Mouse (Mus musculus) layer of hippocampus, postnatal 10 days (tissue): ENCODE measurements around the gene Hgd. TPM values are rescaled to one million over a fixed set of nuclear protein-coding genes. Genes with fewer than 3 reads are reported as not detected.
A peak's percentile ranks its signal among the peaks of the same experiment; 100 is the strongest.

Experiments used
- DNase-seq, 2 experiments: peaks; one replicate each; pipeline ENCODE4 v3.0.0; 2021; ENCODE audit warnings: low spot score in 2 of 2
- total RNA-seq, 2 experiments: library from RNA; stranded (reverse); gene quantifications; 2 replicates each; pipeline ENCODE4 v1.2.3; 2021

Gene Hgd
- total RNA-seq, 2 experiments from 2014 or later: 0.31 TPM; not detected in 1

GRCm38 (mm10) chr16:37665394-37665935 lies 85.5 kb downstream of the Hgd start:
- no peak for DNase-seq

- DNase-seq: no peak
These were observed 90.8 kb downstream of the Hgd start for GRCm38 (mm10) chr16:37670666-37671283.

- DNase-seq: no peak
These were observed 95.4 kb downstream of the Hgd start for GRCm38 (mm10) chr16:37675326-37675725.

- DNase-seq: peak; percentile 46 to 55
These were observed 96.2 kb downstream of the Hgd start for GRCm38 (mm10) chr16:37676024-37676676.

GRCm38 (mm10) chr16:37676677-37677072 lies 96.7 kb downstream of the Hgd start:
- no peak for DNase-seq

GRCm38 (mm10) chr16:37677586-37677985 lies 97.6 kb downstream of the Hgd start:
- no peak for DNase-seq

- DNase-seq: no peak
These were observed 100.3 kb downstream of the Hgd start for GRCm38 (mm10) chr16:37680216-37680615.

- DNase-seq: no peak
These were observed 100.9 kb downstream of the Hgd start for GRCm38 (mm10) chr16:37680831-37681230.

Other genes with a start within 250 kb of the Hgd start
- gene Stxbp5l, start 195.2 kb upstream of the Hgd start, total RNA-seq: 10 to 100 TPM; 95.5 to 99.9 TPM
- gene Gtf2e1, start 40.4 kb upstream of the Hgd start, total RNA-seq: 10 to 100 TPM; 21.5 to 22.3 TPM
- 1 to 10 TPM; 8.2 to 9.1 TPM for gene Rabl3, start 40.3 kb upstream of the Hgd start, total RNA-seq
- gene Ndufb4, start 74.3 kb downstream of the Hgd start, total RNA-seq: 10 to 100 TPM; 52.8 to 88.1 TPM
- gene Fstl1, start 196.7 kb downstream of the Hgd start, total RNA-seq: 10 to 100 TPM; 74.6 to 75.2 TPM